Mouse (Mus musculus) c-Kit-positive CD71-positive TER-119-negative erythroid progenitor cells, embryonic 14.5 days (primary cell): ENCODE results near the gene Tgfbr3l.
A peak's percentile ranks its signal among the peaks of the same experiment; 100 is the strongest.

Experiments
- DNase-seq: peaks from one replicate; pipeline ENCODE4 v3.0.0-alpha.2; 2013; ENCODE audit warnings: low read depth

The Tgfbr3l gene

DNA sequence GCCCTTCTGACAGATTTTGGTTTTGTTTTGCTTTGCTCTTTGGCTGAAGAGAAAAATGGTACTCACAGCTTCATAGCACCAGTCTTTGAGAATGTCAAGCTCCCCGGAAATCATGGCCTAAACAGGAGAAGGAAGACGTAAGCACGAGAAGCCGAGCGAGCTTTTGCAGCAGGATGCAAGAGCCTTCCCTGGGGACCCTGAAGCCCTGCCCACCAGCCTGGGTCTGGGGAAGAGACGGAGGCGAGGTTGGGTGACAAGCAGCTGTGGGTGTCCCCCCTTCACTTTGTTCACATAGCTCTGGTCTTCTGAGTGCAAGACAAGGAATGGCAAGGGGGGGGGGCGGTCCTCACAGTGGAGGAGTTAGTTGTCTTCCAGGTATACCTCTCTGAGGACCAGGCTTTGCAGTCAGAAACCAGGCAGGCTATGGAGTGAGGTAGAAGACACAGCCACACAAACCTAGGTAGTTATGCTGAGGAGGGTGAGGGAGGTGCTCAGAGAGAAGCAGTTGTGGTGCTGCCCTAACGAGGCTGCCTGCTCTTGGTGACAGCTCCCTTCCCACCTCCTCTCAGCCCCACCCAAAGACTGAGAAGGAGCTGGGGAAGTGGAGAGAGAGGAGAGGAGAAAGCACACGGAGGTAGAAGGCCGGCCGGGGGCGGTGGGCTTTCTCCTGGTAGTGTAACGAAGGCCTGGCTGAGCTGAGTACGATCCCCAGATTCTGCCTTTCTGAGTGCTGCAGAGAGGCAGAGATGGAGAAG is 17.3 kb downstream of the Tgfbr3l start:
- no peak for DNase-seq

DNA sequence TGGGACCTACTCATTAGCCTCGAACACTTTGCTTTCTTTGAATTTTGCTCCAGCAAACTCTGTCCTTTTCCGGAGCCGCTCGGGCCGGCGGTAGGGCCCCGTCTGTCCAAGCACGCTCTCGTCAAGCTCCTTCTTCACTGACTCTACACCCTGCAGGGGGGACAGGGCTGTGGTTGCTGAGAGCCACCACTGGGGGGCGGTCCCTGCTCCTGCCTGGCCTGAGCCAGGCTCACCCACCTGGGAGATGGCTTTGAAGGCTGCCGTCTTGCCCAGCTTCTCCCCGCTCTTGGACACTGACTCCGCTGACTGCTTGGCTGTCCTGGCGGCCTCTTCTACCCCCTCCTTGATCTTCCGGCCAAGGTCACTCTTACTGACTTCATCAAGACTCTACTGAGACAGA is 19.6 kb downstream of the Tgfbr3l start:
- DNase-seq: no peak

DNA sequence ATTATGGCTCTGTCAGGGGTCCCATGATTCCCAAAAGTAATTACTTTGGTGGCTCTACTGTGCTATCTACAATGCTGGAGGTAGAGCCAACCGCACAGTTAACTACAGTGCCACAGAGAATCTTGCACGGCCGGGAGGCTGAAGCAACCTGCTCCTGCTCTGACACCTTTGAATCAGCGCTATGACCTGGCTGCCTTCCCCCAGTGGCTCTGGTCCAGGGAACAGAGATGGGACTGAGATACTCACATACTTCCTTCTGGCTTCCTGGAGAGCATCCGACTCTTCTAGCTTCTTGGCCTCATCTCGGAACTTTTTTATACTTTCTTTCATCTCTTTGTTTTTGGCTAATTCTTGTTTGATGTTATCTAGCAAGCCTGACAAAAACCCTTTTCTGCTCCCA is 21.6 kb downstream of the Tgfbr3l start:
- DNase-seq: no peak

DNA sequence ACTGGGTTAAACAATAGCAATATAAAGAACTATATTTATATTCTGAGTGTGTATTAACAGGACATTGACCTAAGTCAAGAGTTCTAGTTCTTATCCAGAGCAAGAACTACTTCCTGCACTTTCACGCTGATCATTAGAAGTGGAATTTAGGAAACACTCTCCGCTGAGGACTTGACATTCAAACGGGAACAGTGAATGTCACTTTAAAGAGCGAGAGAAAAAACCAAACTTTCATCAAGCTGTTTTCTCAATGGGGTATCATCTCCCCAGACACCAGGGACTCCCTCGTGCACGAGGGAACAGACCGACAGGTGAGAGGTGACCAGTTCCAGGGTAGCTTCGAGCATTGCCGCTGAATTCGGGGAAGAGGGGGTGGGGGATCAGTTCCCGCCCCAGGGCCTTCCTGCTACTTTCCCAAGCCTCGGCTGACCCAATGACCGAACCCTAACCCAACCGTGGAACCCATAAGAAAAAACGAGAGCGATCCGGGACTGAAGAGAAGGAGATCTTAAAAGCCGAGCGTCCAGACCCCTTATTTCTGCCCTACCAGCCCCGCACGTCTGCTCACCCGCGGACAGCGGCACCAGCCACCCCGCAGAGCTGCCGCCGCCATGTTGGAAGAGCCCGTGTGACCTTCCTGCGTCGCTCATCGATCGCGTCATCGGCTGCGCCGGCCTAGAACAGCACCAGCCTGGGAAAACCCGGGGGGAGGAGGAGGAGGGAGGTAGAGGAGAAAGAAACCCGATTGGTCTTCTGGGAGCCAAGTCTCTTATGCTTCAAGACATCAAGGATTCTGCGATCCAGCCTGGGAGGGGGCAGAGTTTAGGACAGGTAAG is 27.5 kb downstream of the Tgfbr3l start, which contains the start of gene Timm44:
Timm44 (minus strand) TSS at position 639 of the 836 bp plus-strand sequence.
- DNase-seq: peak; percentile 97

DNA sequence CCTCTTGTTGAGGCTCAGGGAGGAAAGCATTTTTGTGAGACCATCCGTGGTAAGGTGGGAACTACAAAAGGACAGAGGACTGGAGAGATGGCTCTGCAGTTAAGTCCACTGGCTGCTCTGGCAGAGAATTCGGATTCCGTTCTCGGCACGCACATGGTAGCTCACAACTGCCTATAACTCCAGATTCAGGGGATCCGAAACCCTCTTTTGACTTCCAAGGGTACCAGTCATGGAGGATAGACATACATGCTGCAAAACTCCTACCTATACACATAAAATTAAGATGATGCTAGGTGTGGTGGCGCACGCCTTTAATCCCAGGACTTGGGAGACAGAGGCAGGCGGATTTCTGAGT is 28.1 kb downstream of the Tgfbr3l start:
- no peak for DNase-seq

DNA sequence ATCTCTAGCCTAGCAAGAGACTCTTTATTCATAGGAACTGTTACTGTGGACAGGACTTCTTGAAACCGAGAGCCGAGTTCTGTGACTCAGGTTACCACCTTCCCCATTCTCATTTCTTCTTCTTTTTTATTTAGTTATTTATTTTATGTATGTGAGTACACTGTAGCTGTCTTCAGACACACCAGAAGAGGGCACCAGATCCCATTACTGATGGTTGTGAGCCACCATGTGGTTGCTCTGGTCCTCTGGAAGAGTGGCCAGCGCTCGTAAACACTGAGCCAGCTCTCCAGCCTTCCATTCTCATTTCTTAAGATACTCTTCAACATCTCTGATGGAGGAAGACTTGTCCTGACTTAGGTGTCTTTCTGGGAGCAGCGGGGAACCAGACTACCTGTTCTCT is 44.7 kb downstream of the Tgfbr3l start:
- no peak for DNase-seq

DNA sequence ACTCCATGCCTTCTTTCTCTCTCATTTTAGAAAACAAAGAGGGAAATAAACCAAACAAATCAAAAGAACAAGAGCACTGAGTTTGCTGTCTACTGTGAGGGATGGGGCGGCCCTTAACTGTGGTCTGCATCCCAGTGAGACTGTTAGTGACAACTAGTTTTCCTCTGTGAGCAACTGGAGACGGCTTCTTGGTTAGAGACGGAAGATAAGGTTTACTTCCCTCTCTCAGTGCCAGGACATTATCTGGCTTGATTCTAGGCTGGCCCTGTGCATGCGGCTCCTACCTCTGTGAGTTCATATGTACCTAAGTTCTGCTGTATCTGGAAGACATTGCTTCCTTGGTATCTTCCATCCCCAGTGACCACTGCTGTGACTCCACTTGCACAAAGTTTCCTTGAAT is 49.8 kb downstream of the Tgfbr3l start:
- DNase-seq: no peak
